Mouse (Mus musculus): ENCODE data around the gene 1810046K07Rik. TPM values are rescaled to one million over a fixed set of nuclear protein-coding genes. Genes with fewer than 3 reads are reported as not detected.

1810046K07Rik gene
- not detected for total RNA-seq (2021)
- long read RNA-seq, experiment 1, result 0 reads
- long read RNA-seq, experiment 2, result 0 reads

DNA sequence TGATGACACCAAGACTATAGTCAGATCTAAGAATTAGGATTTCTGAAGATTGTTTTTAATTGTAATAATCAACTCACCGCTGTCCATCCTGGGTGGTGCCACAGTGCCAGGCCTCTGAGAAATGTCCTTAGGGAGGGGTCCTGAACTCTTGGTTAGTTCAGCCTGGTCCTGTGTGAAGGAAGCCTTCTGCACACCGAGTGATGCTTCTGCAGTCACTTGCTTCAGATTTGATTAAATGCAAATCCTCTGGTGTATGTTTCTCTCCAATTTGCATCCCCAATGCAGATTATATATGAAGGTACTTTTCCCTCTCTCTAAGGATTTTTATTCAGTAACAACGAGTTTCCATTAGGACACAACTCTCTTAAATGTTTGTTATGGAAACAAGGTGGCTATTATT, at the start of gene 1810046K07Rik:
Gene 1810046K07Rik, minus strand, starts transcription at position 187 of the 400 bp plus-strand sequence.
- no peak for DNase-seq

DNA sequence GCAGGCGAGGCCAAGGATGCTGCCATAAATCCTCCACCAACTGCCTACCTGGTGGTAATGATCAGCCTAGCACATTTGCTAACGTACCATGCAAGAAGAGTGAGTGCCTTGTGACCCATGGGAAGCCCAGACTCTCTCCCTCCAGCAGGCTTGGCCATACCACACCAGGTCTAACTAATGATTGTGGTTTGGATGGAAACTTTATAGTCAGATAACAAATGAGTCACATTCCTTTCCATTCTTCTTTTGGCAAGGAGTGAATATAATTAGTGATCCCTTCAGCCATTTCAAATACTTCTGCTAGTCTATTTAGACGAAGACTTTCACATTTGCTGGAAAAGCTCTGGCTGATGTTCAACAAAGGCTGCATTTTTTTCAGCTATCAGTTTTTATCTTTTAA, 40.8 kb upstream of the 1810046K07Rik start:
- DNase-seq, result no peak

DNA sequence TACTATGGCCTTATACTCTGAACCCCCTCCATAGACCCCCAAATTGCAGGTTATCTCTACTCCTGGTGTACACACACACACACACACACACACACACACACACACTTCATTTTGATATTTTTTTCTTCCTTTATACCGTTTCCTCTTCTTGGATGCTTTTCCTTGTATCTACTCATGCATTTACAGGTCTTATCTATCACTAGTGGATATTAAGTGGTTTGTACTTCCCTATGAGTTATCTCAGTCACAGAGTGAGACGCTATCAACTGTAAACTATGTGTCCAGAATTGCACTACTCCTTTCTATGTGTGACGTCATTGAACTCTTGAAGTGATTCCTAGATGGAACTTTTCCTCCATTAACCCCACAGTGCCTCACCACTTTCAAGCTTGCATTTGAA, 38.4 kb upstream of the 1810046K07Rik start:
- DNase-seq, result no peak

DNA sequence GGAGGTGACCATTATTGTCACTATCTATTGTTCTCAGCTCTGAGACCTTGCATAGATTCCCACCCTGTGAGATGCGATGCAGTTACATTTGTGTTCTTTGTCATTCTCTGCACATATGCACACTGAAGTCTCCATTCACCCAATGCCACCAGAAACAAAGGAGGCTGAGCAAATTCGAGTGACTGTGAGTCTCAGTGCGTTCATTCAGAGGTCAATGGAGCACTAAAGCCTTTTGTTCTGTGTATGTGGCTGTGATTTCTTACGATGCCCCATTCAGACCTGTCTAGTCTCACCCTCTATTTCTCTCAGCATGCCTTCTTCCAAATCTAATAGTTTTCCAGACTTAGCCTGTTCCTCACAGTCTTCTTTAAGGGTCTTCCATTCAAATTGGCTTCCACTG, 35.3 kb upstream of the 1810046K07Rik start:
- DNase-seq, result no peak

DNA sequence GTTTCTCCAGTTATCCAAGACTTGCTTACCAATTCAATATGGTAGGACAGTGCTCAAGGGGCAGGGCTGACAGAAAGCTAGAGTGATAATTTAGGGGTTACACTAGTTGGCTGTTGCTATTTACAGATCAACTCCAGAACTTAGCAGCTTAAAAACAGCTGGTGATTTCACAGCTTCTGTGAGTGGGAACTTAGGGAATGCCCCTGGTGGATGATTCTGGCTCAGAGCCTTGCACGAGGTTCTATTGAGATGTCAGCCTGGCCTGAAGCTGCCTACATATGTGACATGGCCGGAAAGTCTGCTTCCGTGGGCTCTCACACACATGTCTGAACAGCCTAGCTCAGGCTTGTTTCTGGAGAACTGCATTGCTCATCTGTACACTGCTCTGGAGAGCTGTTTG, 24.8 kb upstream of the 1810046K07Rik start:
- DNase-seq, result no peak

DNA sequence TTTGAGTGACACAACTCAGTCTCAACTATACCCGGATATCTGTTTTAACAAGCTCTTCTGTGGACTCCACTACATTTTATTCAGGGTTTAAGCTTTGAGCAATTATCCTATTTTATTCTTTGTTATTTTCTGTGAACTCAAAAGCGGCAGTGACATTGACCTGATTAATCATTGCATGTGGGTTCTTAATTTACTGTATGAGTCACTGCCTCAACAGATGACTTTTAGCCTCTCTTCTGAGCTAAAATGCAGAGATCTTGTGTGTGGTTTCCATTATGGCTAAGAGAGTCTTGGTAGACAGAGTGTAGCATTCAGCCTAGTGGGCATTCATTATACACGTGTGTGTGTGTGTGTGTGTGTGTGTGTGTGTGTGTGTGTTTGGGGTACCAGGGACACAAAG, 24.2 kb upstream of the 1810046K07Rik start:
- no peak for DNase-seq

DNA sequence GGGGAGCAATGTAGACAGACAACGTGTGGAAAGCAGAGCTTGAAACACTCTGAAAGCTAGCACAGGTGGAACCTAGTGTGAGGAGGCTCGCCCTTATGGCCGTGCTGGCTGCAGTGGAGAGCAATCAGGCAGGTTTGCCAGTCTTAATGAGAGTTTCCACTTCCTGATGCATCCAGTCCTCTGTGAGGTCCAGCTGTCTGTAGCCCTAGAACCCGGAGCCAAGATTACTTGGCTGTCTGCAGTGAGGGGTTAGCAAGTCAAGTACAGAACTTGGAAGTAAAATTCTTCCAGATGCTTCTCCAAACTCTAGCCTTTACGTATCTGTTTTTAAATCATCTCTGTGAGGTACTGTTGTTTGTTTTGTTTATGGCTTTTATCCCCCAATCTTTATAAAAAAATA, 20.7 kb upstream of the 1810046K07Rik start:
- peak; percentile 23 for DNase-seq

DNA sequence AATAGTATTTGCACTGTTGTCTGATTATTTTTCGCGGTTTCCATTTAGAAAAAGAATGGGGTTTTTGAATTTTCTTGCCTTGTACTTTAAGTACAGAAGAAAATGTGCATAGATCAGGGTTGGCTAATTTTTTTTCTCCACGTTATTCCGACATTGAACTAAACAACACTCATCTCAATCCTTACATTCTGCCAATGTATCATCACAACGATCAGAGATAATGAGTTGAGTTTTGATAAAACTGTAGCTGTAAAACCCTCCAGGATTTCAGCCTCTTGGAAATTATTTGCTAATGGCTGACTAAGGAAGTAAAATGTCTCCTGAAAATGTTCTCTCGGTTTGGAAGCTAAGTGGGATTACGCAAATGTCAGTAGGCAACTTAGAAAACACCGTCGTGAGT, 17.1 kb upstream of the 1810046K07Rik start:
- DNase-seq, result no peak

DNA sequence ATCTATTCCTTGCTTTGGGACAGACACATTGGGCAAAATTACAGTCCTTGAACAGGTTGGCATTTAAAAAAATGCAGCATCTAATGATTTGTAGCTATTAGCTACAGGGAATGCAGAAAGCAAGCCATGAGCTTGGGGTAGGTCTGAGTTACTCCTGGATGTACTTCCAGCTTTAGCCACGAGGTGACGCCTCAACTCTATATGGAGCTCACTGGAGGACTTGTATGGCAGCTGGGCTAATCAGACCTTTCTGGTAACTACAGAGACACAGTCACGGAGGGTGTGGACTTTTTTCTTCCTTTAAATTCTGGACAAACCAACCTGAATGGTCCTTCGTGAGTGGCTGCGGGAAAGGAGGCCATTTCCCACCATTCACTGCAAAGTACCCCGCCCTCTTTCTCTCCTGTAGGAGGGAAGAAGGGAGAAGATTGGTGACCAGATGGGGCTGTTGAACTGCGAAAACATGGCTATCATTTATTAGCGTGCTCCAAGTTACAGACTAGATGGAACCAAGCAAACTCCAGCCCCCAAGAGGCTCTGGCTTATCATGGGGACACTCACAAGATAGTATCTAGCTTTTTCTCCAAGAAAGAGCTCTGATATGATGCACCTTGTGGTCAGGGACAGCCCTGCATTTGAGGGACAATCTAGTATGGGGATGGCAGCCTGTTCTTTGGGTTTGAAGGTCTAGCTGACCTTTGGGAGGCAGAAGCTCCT, 6.7 kb upstream of the 1810046K07Rik start:
- peak; percentile 60 for DNase-seq

DNA sequence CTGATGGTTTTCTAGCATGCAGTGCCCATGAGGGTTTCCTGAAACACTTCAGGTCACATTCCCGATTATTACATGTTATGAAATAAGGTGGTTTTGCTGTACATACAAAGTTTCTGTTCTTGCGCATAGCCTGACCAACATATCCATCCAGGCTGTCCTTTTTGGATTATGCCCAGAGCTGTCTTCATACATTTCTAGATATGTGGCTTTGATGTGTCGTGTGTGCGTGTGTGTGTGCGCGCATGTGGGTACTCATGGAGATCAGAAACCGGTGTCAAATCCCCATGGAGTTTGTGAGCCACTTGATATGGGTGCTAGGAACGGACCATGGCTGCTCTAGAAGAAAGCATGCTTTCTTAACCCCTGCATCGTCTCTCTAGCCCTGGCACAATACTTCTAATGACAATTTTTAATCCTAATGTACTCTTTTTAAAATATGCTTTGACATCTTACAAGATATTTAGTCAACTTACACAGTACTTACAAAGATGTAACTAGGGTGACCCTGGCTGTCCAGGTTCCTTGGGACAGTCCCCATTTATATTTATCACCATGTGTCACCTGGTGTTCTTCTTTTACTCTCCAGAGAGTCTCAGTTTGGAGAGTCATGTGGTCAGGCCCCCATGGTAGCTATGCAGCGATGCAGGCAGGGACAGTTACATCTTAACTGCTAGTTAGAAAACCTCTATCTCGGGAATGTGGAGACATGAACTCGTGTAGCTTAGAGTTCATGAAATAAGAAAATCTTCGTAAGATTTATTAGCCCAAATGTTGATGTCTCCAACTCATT, 2.9 kb upstream of the 1810046K07Rik start:
- DNase-seq, result no peak

DNA sequence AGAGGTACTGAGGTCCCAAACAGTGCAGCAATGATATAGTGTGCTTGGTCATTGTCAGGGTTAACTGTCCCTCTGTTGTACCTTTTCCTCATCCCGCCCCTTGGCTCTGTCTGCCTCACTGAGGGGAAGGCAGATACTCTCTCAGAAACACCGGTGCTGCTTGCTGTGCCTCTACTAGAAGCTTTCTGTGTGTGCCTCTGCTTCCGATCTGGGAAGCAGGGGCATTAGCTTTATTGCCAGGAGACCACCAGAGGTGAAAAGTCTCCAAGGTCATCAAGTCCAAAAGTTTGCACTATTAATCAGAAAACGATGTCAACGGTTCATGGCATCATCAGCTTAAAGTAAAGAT, 1.2 kb downstream of the 1810046K07Rik start:
- no peak for DNase-seq

DNA sequence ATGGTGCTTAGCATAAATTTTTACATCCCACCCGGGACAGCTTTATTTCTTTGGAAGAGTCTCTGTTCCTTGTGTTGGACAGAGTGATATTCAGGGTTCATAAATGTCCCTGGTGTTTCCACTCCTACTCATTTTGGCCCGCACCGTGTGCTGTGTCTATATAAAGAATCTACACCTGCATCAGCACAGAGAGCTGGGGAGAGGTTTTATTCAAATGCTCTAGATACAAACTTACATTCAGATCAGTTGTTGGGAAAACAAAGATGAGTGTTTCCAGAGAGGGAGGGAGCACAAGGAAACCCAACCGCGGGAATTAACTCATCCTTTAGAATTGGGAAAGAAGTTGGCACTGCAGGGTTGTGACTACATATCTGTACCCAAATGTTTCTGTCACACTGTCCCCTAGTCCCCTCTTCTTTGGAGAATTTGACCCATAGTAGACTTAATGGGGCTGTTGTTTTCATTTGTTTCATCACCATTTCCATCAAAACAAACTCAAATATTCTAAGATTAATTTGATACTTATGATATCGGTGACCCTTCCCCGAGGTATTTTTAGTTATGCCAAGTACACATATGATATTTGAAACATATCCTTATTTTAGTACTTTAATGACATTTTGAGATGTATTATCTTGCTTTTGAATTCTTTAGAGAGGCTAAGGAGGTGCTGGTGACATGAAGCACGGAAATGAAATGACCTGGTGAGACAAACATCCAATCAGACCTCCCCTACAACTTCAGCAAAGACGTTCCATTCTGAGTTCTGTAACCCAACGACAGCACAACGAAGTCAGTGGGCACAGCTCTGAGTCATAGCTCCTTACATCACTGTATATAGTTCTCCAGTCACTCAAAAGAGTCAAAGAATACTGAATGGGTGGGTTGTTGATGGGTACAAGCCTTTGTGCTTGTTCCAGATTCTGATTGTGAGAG, 1.8 kb downstream of the 1810046K07Rik start:
- no peak for DNase-seq

DNA sequence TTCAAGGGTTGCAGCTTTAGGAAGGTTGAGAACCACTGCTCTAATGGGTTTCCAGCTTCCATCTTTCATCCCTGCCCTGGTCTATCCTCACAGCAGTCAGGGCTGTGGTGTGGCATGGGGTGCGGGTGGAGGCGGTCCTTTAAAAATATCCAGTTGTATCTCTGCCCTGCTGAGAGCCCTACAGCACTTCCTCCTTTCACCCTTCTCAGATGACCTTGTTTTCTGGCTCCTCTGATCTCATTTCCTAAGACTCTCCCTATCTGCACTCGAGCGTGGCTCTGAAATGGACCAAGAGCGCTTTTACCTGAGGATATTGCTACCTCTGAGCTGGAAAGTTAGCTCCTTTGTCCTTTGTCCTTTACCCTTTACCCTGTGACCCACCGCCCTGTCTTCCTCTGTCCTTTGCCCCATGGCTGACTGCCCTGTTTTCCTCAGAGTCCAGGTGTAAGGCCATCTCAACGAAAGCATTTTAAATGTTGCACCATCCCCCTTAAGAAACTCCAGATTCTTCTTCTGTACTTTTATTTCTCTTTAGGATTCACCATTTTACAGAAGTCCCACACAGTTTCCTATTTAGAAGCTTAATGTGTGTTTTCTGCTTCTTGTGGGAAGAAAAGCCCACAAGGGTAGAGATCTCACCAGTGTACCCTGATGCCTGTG, 4.2 kb downstream of the 1810046K07Rik start:
- no peak for DNase-seq

DNA sequence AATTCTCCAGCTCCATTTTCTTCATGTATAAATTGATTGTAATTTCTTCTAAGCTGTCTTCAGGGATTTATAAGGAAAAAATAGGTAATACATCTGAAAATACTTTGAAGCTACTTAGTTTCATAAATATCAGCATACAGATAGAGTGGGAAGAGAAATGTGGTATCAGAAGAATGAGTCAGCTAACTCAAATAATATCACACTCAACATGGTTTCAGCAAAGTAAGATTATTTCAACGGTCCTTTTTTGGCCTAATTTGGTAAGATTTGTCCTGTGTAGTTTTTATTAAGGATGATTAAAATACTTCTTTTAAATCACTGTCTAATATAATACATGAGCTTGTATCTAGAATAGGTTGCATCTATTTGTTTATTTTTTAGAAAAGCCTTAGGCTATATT, 8.6 kb downstream of the 1810046K07Rik start:
- DNase-seq, result no peak

DNA sequence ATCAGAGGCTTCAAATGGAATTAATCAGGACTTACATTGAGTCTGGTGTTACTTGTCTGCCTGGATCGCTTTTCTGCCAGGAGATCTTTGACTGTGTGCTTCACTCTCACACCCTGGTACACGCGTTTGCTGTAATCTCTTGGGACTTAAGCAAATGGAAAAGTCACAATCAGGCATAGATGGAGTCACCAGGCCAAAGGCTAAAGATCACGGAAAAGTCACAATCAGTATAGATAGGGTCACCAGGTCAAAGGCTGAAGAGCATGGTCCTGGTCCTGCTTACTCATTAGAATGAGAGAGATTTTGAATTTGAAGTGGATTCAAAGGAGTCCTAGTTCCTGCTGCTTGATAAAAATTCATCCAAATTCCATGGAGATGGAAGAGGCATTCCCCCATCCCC, 10.5 kb downstream of the 1810046K07Rik start:
- DNase-seq, result no peak

DNA sequence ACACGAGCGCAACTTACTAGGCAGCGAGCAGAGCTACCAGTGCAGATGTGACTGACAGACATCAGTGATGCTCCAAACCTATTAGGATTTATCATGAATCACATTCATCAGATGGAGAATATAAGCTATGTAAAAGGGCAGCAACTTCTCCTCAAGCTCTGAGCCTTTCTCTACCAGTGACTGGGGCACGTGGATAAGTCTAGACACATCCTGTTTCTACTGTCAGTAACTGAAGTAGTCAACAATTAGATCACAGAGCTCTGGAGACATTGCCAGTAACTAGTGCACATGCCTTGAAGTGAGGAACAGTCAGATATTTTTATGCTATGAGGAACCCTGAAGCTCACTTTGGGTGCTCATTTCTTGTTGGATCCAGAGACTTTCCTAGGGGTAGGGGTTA, 11.4 kb downstream of the 1810046K07Rik start:
- no peak for DNase-seq

DNA sequence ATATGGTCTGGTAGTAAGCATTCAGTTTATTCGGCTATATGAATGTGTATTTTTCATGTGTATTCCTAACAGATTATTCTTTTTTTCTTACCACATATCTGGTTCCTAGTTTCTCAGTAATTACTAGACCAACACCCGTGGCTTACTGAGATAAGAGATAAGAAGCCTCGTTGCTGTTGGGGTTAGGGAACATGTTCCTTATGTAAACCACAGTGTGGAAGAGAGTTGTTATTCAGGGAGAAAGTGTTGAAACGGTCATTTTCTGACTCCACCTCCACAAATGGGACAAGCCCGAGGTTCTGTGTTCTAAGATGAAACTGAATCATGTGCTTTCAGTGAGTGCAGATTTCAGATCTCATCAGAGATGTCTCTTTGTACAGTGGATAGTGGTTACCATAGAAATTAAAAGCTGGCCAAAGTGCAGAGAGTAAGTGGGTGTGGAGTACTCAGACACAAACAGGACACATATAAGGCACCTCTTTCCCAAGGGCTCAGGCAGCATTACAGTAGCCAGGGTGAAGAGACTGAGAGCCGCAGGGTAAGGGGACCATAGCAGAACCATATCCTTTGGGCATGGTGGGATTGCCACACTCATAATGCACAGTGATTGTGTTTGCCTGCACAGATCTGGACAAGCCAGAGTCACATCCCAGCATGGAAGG, 13.2 kb downstream of the 1810046K07Rik start:
- no peak for DNase-seq

DNA sequence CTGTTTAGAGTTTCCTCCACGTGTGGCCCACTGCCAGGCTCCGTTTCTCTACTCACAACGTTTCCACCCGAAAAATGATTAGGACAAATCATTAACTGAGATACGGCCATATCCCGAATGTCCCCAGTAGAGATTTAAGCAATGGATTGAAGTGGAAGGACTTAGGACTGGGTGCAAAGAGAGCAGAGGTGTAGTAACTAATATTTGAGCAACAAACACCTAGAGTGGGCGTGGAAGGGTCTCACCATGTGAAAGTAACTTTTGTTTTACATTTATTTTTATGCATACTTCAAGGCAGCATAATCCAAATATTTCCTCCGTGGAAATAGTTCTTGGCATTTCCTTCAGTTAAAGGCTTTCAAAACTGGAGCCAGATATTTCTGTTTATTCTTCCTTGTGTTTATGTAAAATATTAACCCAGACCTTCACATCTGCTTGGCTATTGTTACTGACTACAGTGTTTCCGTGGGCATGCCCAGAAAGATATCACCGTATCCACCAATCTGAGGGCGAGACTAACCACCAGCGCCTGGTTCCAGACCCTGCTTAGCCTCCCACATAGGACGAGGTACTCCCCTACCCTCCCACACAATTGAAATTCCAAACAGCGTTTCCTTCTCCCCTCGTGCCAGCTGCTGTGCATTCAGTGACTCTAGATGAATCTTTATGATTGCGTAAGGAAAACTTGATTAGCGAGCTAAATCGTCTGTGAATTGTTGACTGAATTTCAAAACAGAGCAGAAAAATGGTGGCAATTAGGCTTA, 16.0 kb downstream of the 1810046K07Rik start:
- DNase-seq, result no peak

DNA sequence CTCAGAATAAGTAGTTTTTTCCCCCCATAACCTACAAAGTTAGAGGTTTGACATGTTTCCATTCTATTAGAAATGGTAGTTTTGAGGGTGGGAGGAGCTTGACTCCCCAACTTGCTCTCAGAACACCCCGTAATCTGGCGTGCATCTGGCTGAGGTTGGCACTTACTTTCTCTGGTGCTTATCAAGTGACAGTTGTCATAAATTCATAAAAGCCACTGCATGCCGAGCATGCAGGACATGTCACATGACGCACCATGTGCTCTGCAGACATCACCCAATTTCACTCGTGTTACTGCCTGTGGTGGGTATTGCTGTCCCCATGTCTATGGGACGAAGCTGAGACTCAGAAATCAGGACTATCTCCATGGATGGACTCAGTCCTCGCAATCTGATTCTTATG, 18.2 kb downstream of the 1810046K07Rik start:
- no peak for DNase-seq

DNA sequence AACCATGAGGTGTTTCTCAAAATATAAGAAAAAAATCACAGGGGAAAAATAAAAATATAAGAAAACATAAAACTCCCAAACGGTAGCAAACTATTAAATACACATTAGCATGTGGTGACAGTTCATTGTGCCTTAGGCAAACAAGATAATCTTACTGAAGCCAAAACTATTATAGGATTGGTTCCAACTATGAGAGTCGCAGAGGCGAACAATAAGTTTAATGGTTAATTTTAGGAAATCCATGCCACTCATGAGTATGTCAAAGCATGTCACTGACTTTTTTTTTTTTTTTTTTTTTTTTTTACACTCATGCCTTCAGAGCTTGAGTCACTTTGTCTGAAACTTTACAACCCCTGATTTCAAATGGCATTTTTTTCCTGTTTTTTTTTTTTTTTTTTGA, 22.4 kb downstream of the 1810046K07Rik start:
- DNase-seq, result no peak

DNA sequence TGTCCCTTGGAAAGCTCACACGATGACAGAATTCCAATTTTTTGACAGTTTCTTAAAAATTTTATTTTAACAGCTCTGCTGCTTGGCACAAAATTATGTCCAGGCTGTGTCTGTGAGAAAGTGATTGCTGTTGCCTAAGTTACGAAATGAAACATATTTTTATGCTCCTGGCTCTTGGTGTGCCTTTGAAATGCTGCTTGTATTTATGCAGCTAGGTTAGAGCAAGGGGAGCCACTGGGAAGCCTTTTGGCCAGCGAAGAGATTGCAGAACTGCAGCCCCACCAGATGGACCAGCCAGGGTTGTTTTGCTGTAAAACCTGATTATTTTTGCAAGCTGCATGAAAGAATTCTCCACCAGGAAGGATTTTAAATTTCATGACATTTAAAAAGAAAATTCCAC, 23.6 kb downstream of the 1810046K07Rik start:
- DNase-seq, result peak; percentile 17
